Comparison of ENCODE assay signal across 10 mouse cellular contexts in genomic region chr9:118632758-118633143, GRCm38 (mm10). TPM values are rescaled to one million over a fixed set of nuclear protein-coding genes. Genes with fewer than 3 reads are reported as not detected.
A peak's percentile ranks its signal among the peaks of the same experiment; 100 is the strongest.
DNase-seq lines count a peak whose midpoint lies in the region; ATAC-seq and TF ChIP-seq lines count a peak whose summit lies in the region.
"Had no signal": no experiment of that assay in that cellular context is flagged by ENCODE, and none has a peak within 500 bp of the region (broad histone marks: within the 10 kb centered on the region; RNA-seq: fewer than 3 reads in every experiment).

No protein-coding gene starts in this region.

- intact Hi-C loops in heart, adult 2 months (cut with DNase I), result no loop called here
- intact Hi-C loops in heart, postnatal 36 days (cut with DNase I), result no loop called here

- 0 out of 2 replicates have a peak, but pooled peaks have one; percentile 32 for TF ChIP-seq EP300 in heart, adult 2 months (IDR thresholded peaks at IDR 0.05; ENCODE audit: insufficient read depth, low read depth, low read length)

- peaks cover 8% of the 10 kb centered on the region for H3K4me1 ChIP-seq in heart, adult 2 months (ENCODE audit: control insufficient read depth, insufficient read depth, low read length)
- H3K4me1 ChIP-seq in heart, embryonic 16.5 days (ENCODE audit: control insufficient read depth, insufficient read depth, low read length), result peaks cover 9% of the 10 kb centered on the region
- H3K4me1 ChIP-seq: embryonic facial prominence, embryonic 12.5 days had no signal

- DNase-seq in heart, adult 2 months, result peak in 1 of 2 experiments; percentile 28
- no peak for DNase-seq in heart, postnatal 36 days
- peak; percentile 25 for DNase-seq in CD4-positive helper T cell, adult 2 months (ENCODE audit: low read depth, low spot score)
- peak; percentile 16 for DNase-seq in liver
- no peak for DNase-seq in left cerebral cortex, adult 9 months (ENCODE audit: low spot score in 2 of 2)
- no peak for DNase-seq in right cerebral cortex, postnatal 36 days (ENCODE audit: low spot score in 2 of 2)
- no peak for DNase-seq in lung, postnatal 36 days

- no peak for TF ChIP-seq CTCF in heart, adult 2 months (IDR thresholded peaks at IDR 0.05)

- no peaks in the 10 kb centered on the region for H3K27me3 ChIP-seq in heart, adult 2 months (ENCODE audit: control insufficient read depth, insufficient read depth, low read length)
- H3K27me3 ChIP-seq in heart, embryonic 16.5 days (ENCODE audit: control insufficient read depth, insufficient read depth, low read length), result no peaks in the 10 kb centered on the region
- H3K27me3 ChIP-seq: embryonic facial prominence, embryonic 12.5 days; limb, embryonic 13.5 days had no signal

- H3K4me2 ChIP-seq in heart, embryonic 16.5 days (ENCODE audit: low read depth, low read length), result peak overlapping the region; percentile 24; the same call in 1 of the 2 replicates
- H3K4me2 ChIP-seq: embryonic facial prominence, embryonic 12.5 days; limb, embryonic 13.5 days had no signal

- peak overlapping the region; percentile 10 for H3K27ac ChIP-seq in heart, adult 2 months
- H3K27ac ChIP-seq in heart, embryonic 16.5 days (ENCODE audit: low read length), result peak overlapping the region; percentile 67
- H3K27ac ChIP-seq: embryonic facial prominence, embryonic 12.5 days; limb, embryonic 13.5 days had no signal

- H3K9ac ChIP-seq in heart, adult 2 months (ENCODE audit: low read depth, low read length), result no peak overlapping the region
- no peak overlapping the region for H3K9ac ChIP-seq in heart, embryonic 16.5 days (ENCODE audit: low read length)
- H3K9ac ChIP-seq: embryonic facial prominence, embryonic 12.5 days; limb, embryonic 13.5 days had no signal

- ATAC-seq in heart, embryonic 16.5 days (replicated peaks; ENCODE audit: extremely low read depth, insufficient read depth, low FRiP score), result 0 out of 2 replicates have a peak, but pooled peaks have one; percentile 41

- TF ChIP-seq POLR2A in heart, adult 2 months (IDR thresholded peaks at IDR 0.05; ENCODE audit: insufficient read depth, low read depth, low read length), result no peak

- peaks cover 2% of the 10 kb centered on the region; the same call in 1 of the 2 replicates for H3K36me3 ChIP-seq in heart, adult 2 months (ENCODE audit: control insufficient read depth, insufficient read depth, low read length)
- H3K36me3 ChIP-seq in heart, embryonic 16.5 days (ENCODE audit: control insufficient read depth, insufficient read depth), result peaks cover 19% of the 10 kb centered on the region

- H3K79me2 ChIP-seq in heart, adult 2 months (replicated peaks; ENCODE audit: control insufficient read depth, insufficient read depth, low read length), result no peaks in the 10 kb centered on the region

- 35% methylated on average over 14 of the region's 14 CpGs for whole genome bisulfite sequencing in heart, adult 2 months
- WGBS in heart, embryonic 16.5 days, result 42% methylated on average over 14 of the region's 14 CpGs

- no peaks in the 10 kb centered on the region for H3K9me3 ChIP-seq in heart, embryonic 16.5 days (replicated peaks; ENCODE audit: control insufficient read depth, low read length)
- H3K9me3 ChIP-seq: embryonic facial prominence, embryonic 12.5 days had no signal

- H3K4me3 ChIP-seq in heart, adult 2 months, result no peak overlapping the region
- H3K4me3 ChIP-seq in heart, embryonic 16.5 days (ENCODE audit: low read length), result no peak overlapping the region; the same call in 1 of the 2 replicates
- H3K4me3 ChIP-seq: embryonic facial prominence, embryonic 12.5 days; limb, embryonic 13.5 days had no signal

RNA-seq across cellular contexts. Expression of gene Itga9, which starts 26.3 kb away (rescaled TPM):
- total RNA-seq in heart, adult 2 months (2021), result 10 to 100 TPM; 34.8 to 41.9 TPM
- 35.3 and 43.7 TPM in 2 replicates for polyA plus RNA-seq in heart, adult 2 months (2012; rRNA removed)
- total RNA-seq in heart, postnatal 36 days (2021), result 10 to 100 TPM; 49.5 to 60.2 TPM
- polyA plus RNA-seq in heart, embryonic 16.5 days (2015; fragmentation: Nextera tagmentation; extraction: Ambion mirVana), result 3.1 and 8.8 TPM in 2 replicates

Comparison
In these comparisons a context has a peak if more than half of its experiments do, and no peak if none do; other contexts are left out.
1. DNase-seq: peak in CD4-positive helper T cell, adult 2 months (single experiment) and liver (single experiment); none in heart, postnatal 36 days (0 of 2), left cerebral cortex, adult 9 months (0 of 2), right cerebral cortex, postnatal 36 days (0 of 2) and lung, postnatal 36 days (single experiment).